Mouse (Mus musculus): Measurements from ENCODE around the gene Vwa3a. TPM values are rescaled to one million over a fixed set of nuclear protein-coding genes. Genes with fewer than 3 reads are reported as not detected.
A peak's percentile ranks its signal among the peaks of the same experiment; 100 is the strongest.

Gene Vwa3a
- polyA plus RNA-seq, 1 experiment from 2014 or later: 2.2 TPM

DNA sequence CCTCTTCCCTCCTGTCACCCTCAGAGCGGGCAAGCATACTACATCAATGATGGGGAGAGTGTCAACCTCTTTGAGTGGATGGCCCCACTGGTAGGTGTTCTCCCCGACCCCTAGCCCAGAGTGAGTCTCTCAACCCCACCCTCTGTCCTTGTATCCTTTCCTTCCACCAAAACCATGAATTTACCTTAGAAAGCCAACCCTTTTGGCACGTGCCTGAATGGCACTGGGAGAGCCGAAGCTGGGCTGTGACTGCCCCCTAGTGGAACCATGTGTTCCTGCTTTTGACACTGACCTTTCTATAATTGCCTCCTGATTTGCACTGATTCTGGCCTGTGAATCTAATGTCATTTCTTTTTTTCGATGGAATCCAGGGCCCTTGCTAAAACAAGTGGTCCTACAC, 84.1 kb downstream of the Vwa3a start:
- no peak overlapping the region for H3K27ac ChIP-seq (replicated peaks)
- no peak overlapping the region for H3K4me3 ChIP-seq
- no peak overlapping the region for H3K9ac ChIP-seq
- no peaks in the 10 kb centered on the region for H3K36me3 ChIP-seq
- no peaks in the 10 kb centered on the region for H3K9me3 ChIP-seq
- H3K27me3 ChIP-seq: peaks cover 2% of the 10 kb centered on the region; the same call in 1 of the 2 replicates
- H3K4me2 ChIP-seq: no peak overlapping the region
- no peaks in the 10 kb centered on the region for H3K4me1 ChIP-seq (replicated peaks)
- peak; percentile 61 for ATAC-seq (ENCODE audit: low FRiP score, low read depth)
- 22% methylated on average over 5 of the region's 5 CpGs for WGBS

GRCm38 (mm10) chr7:120825097-120825496, 86.0 kb downstream of the Vwa3a start:
- no peaks in the 10 kb centered on the region for H3K36me3 ChIP-seq
- WGBS: 78% methylated on average over 2 of the region's 2 CpGs
- H3K27ac ChIP-seq (replicated peaks): no peak overlapping the region
- H3K9me3 ChIP-seq: no peaks in the 10 kb centered on the region
- no peak for ATAC-seq (ENCODE audit: low FRiP score, low read depth)
- no peak overlapping the region for H3K9ac ChIP-seq
- peaks cover 11% of the 10 kb centered on the region for H3K27me3 ChIP-seq
- no peak overlapping the region for H3K4me3 ChIP-seq
- no peak overlapping the region for H3K4me2 ChIP-seq
- H3K4me1 ChIP-seq (replicated peaks): 0 out of 2 replicates have a peak, but pooled peaks cover 2% of the 10 kb centered on the region

GRCm38 (mm10) chr7:120826408-120826807, 87.3 kb downstream of the Vwa3a start:
- ATAC-seq (ENCODE audit: low FRiP score, low read depth): no peak
- 16% methylated on average over 3 of the region's 3 CpGs for WGBS
- Histone ChIP-seq H3K9me3 (no peaks in the 10 kb centered on the region), H3K4me2 (no peak overlapping the region), H3K9ac (no peak overlapping the region), H3K4me1 (replicated peaks) (0 out of 2 replicates have a peak, but pooled peaks cover 8% of the 10 kb centered on the region), H3K4me3 (no peak overlapping the region), H3K36me3 (no peaks in the 10 kb centered on the region), H3K27me3 (peaks cover 11% of the 10 kb centered on the region), H3K27ac (replicated peaks) (no peak overlapping the region)

DNA sequence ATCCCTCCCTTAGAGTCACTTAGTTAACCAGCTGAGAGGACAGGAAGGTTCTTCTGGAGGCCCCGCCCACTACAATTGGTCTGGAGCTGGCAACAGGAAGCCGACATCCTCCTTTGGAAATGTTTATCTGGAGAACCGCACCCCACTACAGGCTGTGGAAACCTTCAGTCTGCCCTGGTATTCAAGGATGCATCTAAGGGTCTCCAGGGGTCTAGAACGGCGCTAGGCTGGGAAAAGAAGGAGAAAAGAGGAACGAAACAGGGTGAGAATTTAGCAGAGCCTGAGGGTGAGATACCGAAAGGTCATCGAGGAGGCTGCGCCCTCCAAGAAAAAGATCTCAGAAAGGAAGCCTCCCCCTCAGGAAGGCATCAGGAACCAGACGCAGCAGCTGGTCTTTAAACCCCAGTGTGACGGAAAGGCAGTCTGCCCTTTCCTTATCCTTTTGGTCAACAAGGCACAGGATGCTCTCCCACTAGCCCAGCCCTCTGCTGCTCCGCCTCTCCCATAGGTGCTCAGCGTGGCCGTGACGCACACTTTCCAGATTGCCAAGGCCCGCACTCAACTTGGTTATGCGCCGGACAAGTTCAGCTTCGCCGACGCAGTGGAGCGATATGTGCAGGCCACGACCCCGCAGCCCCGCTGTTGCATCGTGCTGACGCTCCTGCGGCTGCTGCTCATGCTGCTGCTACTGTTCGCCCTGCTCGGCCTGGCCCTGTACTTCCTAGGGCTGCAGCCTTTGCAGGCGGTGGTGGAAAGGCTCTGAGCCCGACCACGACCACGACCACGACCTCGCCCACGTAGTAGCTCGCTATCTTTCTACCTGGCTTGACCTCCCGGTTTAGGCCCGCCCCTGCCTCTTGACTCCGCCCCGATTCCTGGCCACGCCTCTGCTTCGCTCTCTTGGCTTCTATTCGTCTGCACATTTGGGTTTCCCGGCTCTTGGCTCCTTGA, 91.6 kb downstream of the Vwa3a start:
- Histone ChIP-seq H3K27ac (replicated peaks) (peak overlapping the region; percentile 78), H3K36me3 (no peaks in the 10 kb centered on the region), H3K4me1 (replicated peaks) (peaks cover 15% of the 10 kb centered on the region; the same call in 1 of the 2 replicates), H3K4me3 (peak overlapping the region; percentile 58), H3K9me3 (no peaks in the 10 kb centered on the region), H3K27me3 (peaks cover 9% of the 10 kb centered on the region), H3K9ac (peak overlapping the region; percentile 50), H3K4me2 (peak overlapping the region; percentile 91)
- 1% methylated on average over 46 of the region's 46 CpGs for WGBS
- ATAC-seq (ENCODE audit: low FRiP score, low read depth): peak; percentile 31

DNA sequence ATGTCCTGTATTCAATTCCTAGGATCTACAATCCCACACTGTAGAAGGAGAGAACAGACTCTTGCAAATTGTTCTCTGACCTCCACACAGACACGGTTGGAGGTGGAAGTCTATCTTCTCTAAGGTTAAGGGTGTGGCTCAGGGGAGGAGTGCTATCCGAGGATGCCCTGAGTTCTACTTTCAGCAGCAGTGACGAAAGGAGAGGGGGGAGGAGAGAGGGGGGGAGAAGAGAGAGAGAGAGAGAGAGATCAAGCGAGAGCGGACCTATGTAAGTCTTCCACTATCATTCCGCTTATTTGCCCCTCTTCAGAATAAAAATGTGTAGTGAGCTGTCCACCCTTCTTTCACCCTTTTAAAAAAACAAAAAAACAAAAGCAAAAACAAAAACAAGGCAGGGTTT, 95.3 kb downstream of the Vwa3a start:
- H3K9me3 ChIP-seq: no peaks in the 10 kb centered on the region
- H3K36me3 ChIP-seq: no peaks in the 10 kb centered on the region
- peak overlapping the region; percentile 42 for H3K9ac ChIP-seq
- H3K4me1 ChIP-seq (replicated peaks): peaks cover 25% of the 10 kb centered on the region
- peak overlapping the region; percentile 52 for H3K4me3 ChIP-seq
- 50% methylated on average over 6 of the region's 6 CpGs for WGBS
- no peak for ATAC-seq (ENCODE audit: low FRiP score, low read depth)
- H3K27me3 ChIP-seq: peaks cover 6% of the 10 kb centered on the region; the same call in 1 of the 2 replicates
- peak overlapping the region; percentile 66 for H3K4me2 ChIP-seq
- H3K27ac ChIP-seq (replicated peaks): peak overlapping the region; percentile 79

- ATAC-seq (ENCODE audit: low FRiP score, low read depth): peak; percentile 80
- Histone ChIP-seq H3K4me2 (peak overlapping the region; percentile 66), H3K4me1 (replicated peaks) (peaks cover 24% of the 10 kb centered on the region), H3K4me3 (peak overlapping the region; percentile 52), H3K27ac (replicated peaks) (peak overlapping the region; percentile 79), H3K9me3 (no peaks in the 10 kb centered on the region), H3K36me3 (no peaks in the 10 kb centered on the region), H3K27me3 (peaks cover under 1% of the 10 kb centered on the region; the same call in 1 of the 2 replicates), H3K9ac (peak overlapping the region; percentile 42)
- 14% methylated on average over 14 of the region's 14 CpGs for WGBS
Measured at GRCm38 (mm10) chr7:120834863-120835372, 95.8 kb downstream of the Vwa3a start.

GRCm38 (mm10) chr7:120835449-120836359, 96.6 kb downstream of the Vwa3a start:
- under 1% methylated on average over 41 of the region's 41 CpGs for WGBS
- H3K4me3 ChIP-seq: peak overlapping the region; percentile 52
- H3K9ac ChIP-seq: peak overlapping the region; percentile 47
- no peaks in the 10 kb centered on the region for H3K27me3 ChIP-seq
- ATAC-seq (ENCODE audit: low FRiP score, low read depth): peak; percentile 88
- H3K9me3 ChIP-seq: no peaks in the 10 kb centered on the region
- H3K36me3 ChIP-seq: no peaks in the 10 kb centered on the region
- H3K4me2 ChIP-seq: peak overlapping the region; percentile 66
- H3K27ac ChIP-seq (replicated peaks): peak overlapping the region; percentile 85
- H3K4me1 ChIP-seq (replicated peaks): peaks cover 20% of the 10 kb centered on the region

DNA sequence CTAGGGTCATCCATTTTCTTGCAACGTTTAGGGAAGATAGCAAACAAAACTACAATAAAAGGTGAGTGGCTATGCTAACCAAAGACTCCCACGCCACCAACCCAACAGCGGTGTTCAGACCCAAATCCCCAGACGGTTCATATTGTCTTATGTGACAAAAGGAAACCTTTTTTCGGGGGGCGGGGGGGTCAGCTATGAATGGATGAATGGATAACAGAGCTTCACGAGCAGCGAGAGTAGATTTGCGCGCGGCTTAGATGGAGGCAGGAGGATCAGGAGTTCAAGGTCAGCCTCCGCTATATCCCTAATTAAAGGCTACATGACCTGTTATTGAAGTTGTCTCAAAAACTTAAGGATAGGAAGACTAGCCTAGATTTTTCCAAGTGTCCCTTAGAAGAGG, 97.2 kb downstream of the Vwa3a start:
- peak overlapping the region; percentile 85 for H3K27ac ChIP-seq (replicated peaks)
- H3K9ac ChIP-seq: peak overlapping the region; percentile 47
- 2% methylated on average over 12 of the region's 12 CpGs for WGBS
- no peaks in the 10 kb centered on the region for H3K36me3 ChIP-seq
- H3K4me1 ChIP-seq (replicated peaks): peaks cover 17% of the 10 kb centered on the region
- H3K9me3 ChIP-seq: no peaks in the 10 kb centered on the region
- no peaks in the 10 kb centered on the region for H3K27me3 ChIP-seq
- peak overlapping the region; percentile 66 for H3K4me2 ChIP-seq
- H3K4me3 ChIP-seq: peak overlapping the region; percentile 52
- ATAC-seq (ENCODE audit: low FRiP score, low read depth): no peak

- Histone ChIP-seq H3K9me3 (no peaks in the 10 kb centered on the region), H3K4me1 (replicated peaks) (peaks cover 21% of the 10 kb centered on the region), H3K4me2 (no peak overlapping the region), H3K27ac (replicated peaks) (no peak overlapping the region), H3K4me3 (no peak overlapping the region), H3K9ac (no peak overlapping the region), H3K36me3 (no peaks in the 10 kb centered on the region), H3K27me3 (no peaks in the 10 kb centered on the region)
- no peak for ATAC-seq (ENCODE audit: low FRiP score, low read depth)
- WGBS: 70% methylated on average over 5 of the region's 5 CpGs
Measured at GRCm38 (mm10) chr7:120838436-120839160, 99.5 kb downstream of the Vwa3a start.

- H3K4me2 ChIP-seq: no peak overlapping the region
- no peak overlapping the region for H3K9ac ChIP-seq
- H3K27me3 ChIP-seq: no peaks in the 10 kb centered on the region
- H3K4me3 ChIP-seq: no peak overlapping the region
- no peaks in the 10 kb centered on the region for H3K9me3 ChIP-seq
- no peak for ATAC-seq (ENCODE audit: low FRiP score, low read depth)
- 80% methylated on average over 2 of the region's 2 CpGs for WGBS
- H3K36me3 ChIP-seq: no peaks in the 10 kb centered on the region
- no peak overlapping the region for H3K27ac ChIP-seq (replicated peaks)
- peaks cover 26% of the 10 kb centered on the region for H3K4me1 ChIP-seq (replicated peaks)
Measured at GRCm38 (mm10) chr7:120839786-120840185, 100.7 kb downstream of the Vwa3a start.
